Mouse (Mus musculus): Measurements from ENCODE around the gene Bbof1. TPM values are rescaled to one million over a fixed set of nuclear protein-coding genes. Genes with fewer than 3 reads are reported as not detected.

Bbof1 gene
- total RNA-seq, 1 experiment = 1.2 TPM

- H3K4me3 ChIP-seq (ENCODE audit: insufficient read depth in 1 of 2, low read depth in 1 of 2, low read length in 2 of 2, poor library complexity in 1 of 2, severe bottlenecking in 1 of 2) = no peak overlapping the region
- in situ Hi-C loops (cut with MboI; ENCODE audit: low sequenced_read_pairs in 2 of 2, unreplicated experiment in 2 of 2) = no loop called here
- no peaks in the 10 kb centered on the region for H3K9me3 ChIP-seq (ENCODE audit: control insufficient read depth, insufficient read depth, low read depth, low read length)
- H3K9ac ChIP-seq (ENCODE audit: insufficient read depth, low read depth, low read length, poor library complexity, severe bottlenecking) = no peak overlapping the region
- DNase-seq (ENCODE audit: low read depth, low spot score) = no peak
- H3K4me1 ChIP-seq (ENCODE audit: control insufficient read depth in 2 of 2, insufficient read depth in 2 of 2, low read length in 2 of 2, poor library complexity in 1 of 2) = peaks cover 5% of the 10 kb centered on the region in 2 experiments; a peak in 3 of 4 replicates
- peaks cover 2% of the 10 kb centered on the region; the same call in 1 of the 2 replicates for H3K36me3 ChIP-seq (ENCODE audit: control insufficient read depth, insufficient read depth, low read length, poor library complexity, severe bottlenecking)
- TF ChIP-seq ZC3H11A (IDR thresholded peaks at IDR 0.05; ENCODE audit: borderline replicate concordance, low read depth, low read length) = no peak
- TF ChIP-seq MAFK (IDR thresholded peaks at IDR 0.05; ENCODE audit: insufficient read depth, low read depth, low read length) = no peak
- TF ChIP-seq CHD2 (IDR thresholded peaks at IDR 0.05; ENCODE audit: low read depth, low read length) = no peak
- TF ChIP-seq HCFC1 (IDR thresholded peaks at IDR 0.05; ENCODE audit: borderline replicate concordance, insufficient read depth, low read length) = no peak
- no peak for TF ChIP-seq ZNF384 (IDR thresholded peaks at IDR 0.05; ENCODE audit: low read depth, low read length)
- H3K27ac ChIP-seq (ENCODE audit: insufficient read depth, low read depth, low read length, poor library complexity, severe bottlenecking) = no peak overlapping the region
Observed at GRCm38 (mm10) chr12:84487324-84488056, 78.6 kb downstream of the Bbof1 start.

Other genes with a start within 250 kb of the Bbof1 start
- 9.6 and 19.3 TPM in 2 replicates for gene Elmsan1, start 190.2 kb upstream of the Bbof1 start, total RNA-seq (2012; rRNA removed)
- gene Ptgr2, start 123.8 kb upstream of the Bbof1 start, total RNA-seq (2012; rRNA removed) = 16.2 and 16.7 TPM in 2 replicates
- 36.5 and 39.6 TPM in 2 replicates for gene Zfp410, start 92.2 kb upstream of the Bbof1 start, total RNA-seq (2012; rRNA removed)
- gene Coq6, start 47.4 kb upstream of the Bbof1 start, total RNA-seq (2012; rRNA removed) = 49.6 and 82.6 TPM in 2 replicates
- 2.9 and 3.7 TPM in 2 replicates for gene Fam161b, start 47.2 kb upstream of the Bbof1 start, total RNA-seq (2012; rRNA removed)
- gene Entpd5, start within 50 bp of the Bbof1 start, total RNA-seq (2012; rRNA removed) = 6.4 and 6.9 TPM in 2 replicates
- 15.5 and 20.8 TPM in 2 replicates for gene Rnf113a2, start 8.1 kb downstream of the Bbof1 start, total RNA-seq (2012; rRNA removed)
- gene Aldh6a1, start 41.9 kb downstream of the Bbof1 start, total RNA-seq (2012; rRNA removed) = 11.4 and 11.9 TPM in 2 replicates
- 10.5 and 13.0 TPM in 2 replicates for gene Lin52, start 42.4 kb downstream of the Bbof1 start, total RNA-seq (2012; rRNA removed)
- gene Vsx2, start 160.7 kb downstream of the Bbof1 start, total RNA-seq (2012; rRNA removed) = 0.05 TPM in 1 of 2 replicates, not detected in the other
- 26.9 and 49.5 TPM in 2 replicates for gene Abcd4, start 208.3 kb downstream of the Bbof1 start, total RNA-seq (2012; rRNA removed)
- gene Vrtn, start 231.9 kb downstream of the Bbof1 start, total RNA-seq (2012; rRNA removed) = 4.1 and 5.8 TPM in 2 replicates